Comparison of ENCODE assay signal across 8 mouse cellular contexts in the genomic region with DNA sequence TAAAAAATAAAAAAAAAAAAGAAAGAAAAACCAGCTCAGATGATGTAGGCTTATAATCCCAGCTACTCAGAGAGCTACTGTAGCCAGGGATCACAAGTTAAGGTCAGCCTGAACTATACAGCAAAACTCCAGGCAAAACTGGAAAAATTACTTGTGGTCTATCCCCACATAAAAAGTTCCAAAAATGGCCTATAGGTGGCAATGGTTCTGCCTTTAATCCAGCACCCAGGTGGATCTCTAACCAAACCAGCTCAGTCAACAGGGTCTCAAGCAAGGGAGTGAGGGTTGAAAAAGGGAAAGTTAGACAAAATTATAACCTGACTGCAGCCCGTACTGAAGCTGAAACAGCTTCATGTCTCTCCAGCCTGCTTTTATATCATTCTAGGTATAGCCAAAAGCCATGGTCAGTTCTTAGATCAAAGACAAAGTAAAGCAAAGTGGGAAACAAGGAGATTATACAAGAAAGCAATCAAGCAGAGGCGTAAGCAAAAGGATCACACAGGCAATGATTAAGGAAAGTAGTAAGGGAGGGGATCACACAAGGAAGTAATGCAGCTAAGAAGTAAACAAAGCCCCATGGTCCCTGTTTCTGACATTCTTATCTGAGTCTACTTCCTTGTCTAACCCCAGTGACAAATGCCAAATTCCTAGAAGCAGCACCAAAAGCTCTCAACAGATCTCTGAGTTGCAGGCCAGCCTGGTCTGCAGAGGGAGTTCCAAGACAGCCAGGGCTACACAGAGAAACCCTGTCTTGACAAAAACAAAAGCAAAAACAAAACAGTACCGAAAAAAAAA. TPM values are rescaled to one million over a fixed set of nuclear protein-coding genes. Genes with fewer than 3 reads are reported as not detected.
DNase-seq lines count a peak whose midpoint lies in the region; TF ChIP-seq lines count a peak whose summit lies in the region.

No protein-coding gene starts in this region.

- no peak overlapping the region for H3K4me3 ChIP-seq in gastrocnemius, adult 2 months
- H3K4me3 ChIP-seq in thymus, adult 2 months (ENCODE audit: control insufficient read depth, insufficient read depth, low read length): no peak overlapping the region

- peak; percentile 70 for TF ChIP-seq CTCF in gastrocnemius, adult 2 months (IDR thresholded peaks at IDR 0.05)
- no peak for TF ChIP-seq CTCF in thymus, adult 2 months (IDR thresholded peaks at IDR 0.05; ENCODE audit: borderline replicate concordance, control insufficient read depth, extremely low read depth, insufficient read depth, low read length, poor library complexity)

- no peak for DNase-seq in gastrocnemius, adult 2 months
- DNase-seq in gastrocnemius, postnatal 14 days: no peak
- peak; percentile 25 for DNase-seq in thymus, adult 2 months
- no peak for DNase-seq in thymus, postnatal 25 days
- peak; percentile 9 for DNase-seq in embryo, embryonic 10 days (ENCODE audit: low spot score)
- DNase-seq in lung, postnatal 14 days: peak; percentile 37
- DNase-seq in testis, postnatal 10 days (ENCODE audit: low spot score): no peak
- DNase-seq in right cerebral cortex, postnatal 14 days: no peak

- WGBS in thymus, adult 2 months: 56% methylated on average over 3 of the region's 3 CpGs

- H3K36me3 ChIP-seq in thymus, adult 2 months (ENCODE audit: control insufficient read depth, insufficient read depth, low read length): no peaks in the 10 kb centered on the region

- H3K27me3 ChIP-seq in thymus, adult 2 months (ENCODE audit: control insufficient read depth, insufficient read depth, low read length): no peaks in the 10 kb centered on the region

- no peak for TF ChIP-seq POLR2A in thymus, adult 2 months (IDR thresholded peaks at IDR 0.05; ENCODE audit: control insufficient read depth, extremely low read depth, insufficient read depth, low read length, poor library complexity)

- intact Hi-C loops in gastrocnemius, adult 2 months (cut with DNase I): loop anchor here (5.0 to 10.0 kb wide), 2 partner anchors 135 to 222 kb away; no protein-coding TSS in a partner anchor
- intact Hi-C loops in gastrocnemius, postnatal 14 days (cut with DNase I; ENCODE audit: low total_unique reads): loop anchor here (10.0 kb wide), 1 partner anchor 985 kb away; no protein-coding TSS in a partner anchor

- H3K4me1 ChIP-seq in thymus, adult 2 months (replicated peaks; ENCODE audit: control insufficient read depth, insufficient read depth, low read length): no peaks in the 10 kb centered on the region

- H3K27ac ChIP-seq in gastrocnemius, adult 2 months: no peak overlapping the region
- no peak overlapping the region for H3K27ac ChIP-seq in thymus, adult 2 months (ENCODE audit: control insufficient read depth, insufficient read depth, low read length)

RNA-seq across cellular contexts. Expression of gene Ces2b, which starts 41.3 kb away (rescaled TPM):
- under 1 TPM; 0.08 to 0.22 TPM for total RNA-seq in gastrocnemius, adult 2 months (2021)
- total RNA-seq in gastrocnemius, postnatal 14 days (2021): under 1 TPM in 1 of 2 experiments, not detected in 1; 0.14 TPM
- polyA plus RNA-seq in thymus, adult 2 months (2012; rRNA removed): 0.20 and 0.32 TPM in 2 replicates

RNA-seq across cellular contexts. Expression of gene Ces2a, which starts 56.3 kb away (rescaled TPM):
- total RNA-seq in gastrocnemius, adult 2 months (2021): not detected
- total RNA-seq in gastrocnemius, postnatal 14 days (2021): not detected
- polyA plus RNA-seq in thymus, adult 2 months (2012; rRNA removed): 0.87 and 1.0 TPM in 2 replicates

RNA-seq across cellular contexts. Expression of gene Ces2c, which starts 56.8 kb away (rescaled TPM):
- under 1 TPM; 0.45 to 0.56 TPM for total RNA-seq in gastrocnemius, adult 2 months (2021)
- total RNA-seq in gastrocnemius, postnatal 14 days (2021): under 1 TPM; 0.33 to 0.47 TPM
- 3.7 and 4.1 TPM in 2 replicates for polyA plus RNA-seq in thymus, adult 2 months (2012; rRNA removed)

Comparison
In these comparisons a context has a peak if more than half of its experiments do, and no peak if none do; other contexts are left out.
1. DNase-seq: peak in thymus, adult 2 months (single experiment), embryo, embryonic 10 days (single experiment) and lung, postnatal 14 days (single experiment); none in gastrocnemius, adult 2 months (single experiment), gastrocnemius, postnatal 14 days (single experiment), thymus, postnatal 25 days (single experiment), testis, postnatal 10 days (single experiment) and right cerebral cortex, postnatal 14 days (single experiment).